Mouse (Mus musculus) T-helper 2 cell (primary cell): ENCODE results near the gene Cfap70.

Experiments used
- in situ Hi-C: fragments of 300-600 bp; cut with MboI, MseI; formaldehyde crosslinking; loops from one replicate; pipeline ENCODE4 v1.15.1; 2025; ENCODE audit warnings: high pct_unique_total_duplicates

Cfap70 gene

GRCm38 (mm10) chr14:20451765-20452331 lies at the start of gene Cfap70:
TSS of gene Cfap70 (minus strand) at chr14:20452226.
- in situ Hi-C loops = no loop called here

- in situ Hi-C loops = no loop called here
These were observed 48.0 kb upstream of the Cfap70 start for GRCm38 (mm10) chr14:20499982-20500381.

GRCm38 (mm10) chr14:20496603-20497002 lies 44.6 kb upstream of the Cfap70 start, which contains the start of gene Mss51:
TSS of gene Mss51 (minus strand) at chr14:20496901.
- in situ Hi-C loops = no loop called here

GRCm38 (mm10) chr14:20486031-20486430 lies 34.0 kb upstream of the Cfap70 start:
- in situ Hi-C loops = loop anchor here (10.0 kb wide), 1 partner anchor 169 kb away; the partner anchor contains the start of gene Myoz1

GRCm38 (mm10) chr14:20482051-20482751 lies 30.2 kb upstream of the Cfap70 start:
- in situ Hi-C loops = loop anchor here (10.0 kb wide), 1 partner anchor 173 kb away; the partner anchor contains the start of gene Myoz1

GRCm38 (mm10) chr14:20481211-20481610 lies 29.2 kb upstream of the Cfap70 start:
- in situ Hi-C loops = loop anchor here (10.0 kb wide), 1 partner anchor 174 kb away; the partner anchor contains the start of gene Myoz1

GRCm38 (mm10) chr14:20480195-20480579 lies 28.2 kb upstream of the Cfap70 start:
- in situ Hi-C loops = loop anchor here (10.0 kb wide), 1 partner anchor 175 kb away; the partner anchor contains the start of gene Myoz1

- in situ Hi-C loops = loop anchor here (10.0 kb wide), 1 partner anchor 175 kb away; the partner anchor contains the start of gene Myoz1
These were observed 27.5 kb upstream of the Cfap70 start, which contains the start of gene Anxa7 for GRCm38 (mm10) chr14:20479291-20480194. TSS of gene Anxa7 (minus strand) at chr14:20480133.

GRCm38 (mm10) chr14:20478801-20479200 lies 26.8 kb upstream of the Cfap70 start:
- in situ Hi-C loops = no loop called here

GRCm38 (mm10) chr14:20478385-20478784 lies 26.4 kb upstream of the Cfap70 start:
- in situ Hi-C loops = no loop called here

GRCm38 (mm10) chr14:20477261-20478025 lies 25.4 kb upstream of the Cfap70 start:
- in situ Hi-C loops = no loop called here

GRCm38 (mm10) chr14:20460216-20460615 lies 8.2 kb upstream of the Cfap70 start:
- in situ Hi-C loops = no loop called here

- in situ Hi-C loops = no loop called here
These were observed 6.4 kb upstream of the Cfap70 start for GRCm38 (mm10) chr14:20458378-20458777.

- in situ Hi-C loops = no loop called here
These were observed 903 bp upstream of the Cfap70 start for GRCm38 (mm10) chr14:20452929-20453328.

GRCm38 (mm10) chr14:20451302-20451701 lies 724 bp downstream of the Cfap70 start:
- in situ Hi-C loops = no loop called here

- in situ Hi-C loops = no loop called here
These were observed 4.8 kb downstream of the Cfap70 start for GRCm38 (mm10) chr14:20447209-20447608.

- in situ Hi-C loops = no loop called here
These were observed 9.8 kb downstream of the Cfap70 start for GRCm38 (mm10) chr14:20442252-20442651.

GRCm38 (mm10) chr14:20436976-20437375 lies 15.1 kb downstream of the Cfap70 start:
- in situ Hi-C loops = no loop called here

- in situ Hi-C loops = no loop called here
These were observed 19.6 kb downstream of the Cfap70 start for GRCm38 (mm10) chr14:20432420-20432819.

- in situ Hi-C loops = no loop called here
These were observed 20.3 kb downstream of the Cfap70 start for GRCm38 (mm10) chr14:20431726-20432125.

GRCm38 (mm10) chr14:20429833-20430232 lies 22.2 kb downstream of the Cfap70 start:
- in situ Hi-C loops = no loop called here
